Mouse (Mus musculus) heart, embryonic 13.5 days (tissue): Measurements from ENCODE around the gene Stat6. TPM values are rescaled to one million over a fixed set of nuclear protein-coding genes. Genes with fewer than 3 reads are reported as not detected.

Source experiments
- ATAC-seq: fragments of 200-750 bp; cut with Nextera tagmentation; 2 replicates; pipeline ENCODE4 v1.8.0; 2017; ENCODE audit warnings: moderate TSS enrichment; ENCODE audit not compliant: insufficient number of reproducible peaks, low FRiP score, low TSS enrichment; ENCODE audit errors: extremely low read depth
- H3K27ac ChIP-seq: fragments of 300-500 bp; sonication (generic); replicated peaks from 2 replicates; pipeline ENCODE4 v1.5.1; 2015; ENCODE audit warnings: moderate library complexity, mild to moderate bottlenecking, inconsistent platforms
- H3K27me3 ChIP-seq: fragments of 300-500 bp; sonication (generic); replicated peaks from 2 replicates; pipeline ENCODE4 v1.6.1; 2015; ENCODE audit warnings: mild to moderate bottlenecking, inconsistent platforms
- H3K36me3 ChIP-seq: fragments of 300-500 bp; sonication (generic); 2 replicates; pipeline ENCODE4 v1.6.1; 2015; ENCODE audit warnings: mild to moderate bottlenecking, inconsistent platforms
- H3K4me1 ChIP-seq: fragments of 300-500 bp; sonication (generic); 2 replicates; pipeline ENCODE4 v1.6.1; 2015; ENCODE audit warnings: inconsistent platforms
- H3K4me2 ChIP-seq: fragments of 300-500 bp; sonication (generic); 2 replicates; pipeline ENCODE4 v1.6.1; 2015; ENCODE audit warnings: inconsistent platforms, mild to moderate bottlenecking, moderate library complexity
- H3K4me3 ChIP-seq: fragments of 300-500 bp; sonication (generic); 2 replicates; pipeline ENCODE4 v1.5.1; 2015; ENCODE audit warnings: moderate library complexity, mild to moderate bottlenecking, inconsistent platforms
- H3K9ac ChIP-seq: fragments of 300-500 bp; sonication (generic); 2 replicates; pipeline ENCODE4 v1.6.1; 2015; ENCODE audit warnings: inconsistent platforms, mild to moderate bottlenecking, moderate library complexity
- H3K9me3 ChIP-seq: fragments of 300-500 bp; sonication (generic); 2 replicates; pipeline ENCODE4 v1.6.1; 2016; ENCODE audit warnings: inconsistent platforms
- WGBS: fragments of 180-500 bp; shearing (Covaris S2); methylation state at CpG from one replicate; pipeline ENCODE4 v1.1.7; 2015; ENCODE audit warnings: mixed read lengths; 5-methylcytosine and 5-hydroxymethylcytosine counted together
- polyA plus RNA-seq: library from polyadenylated mRNA; unstranded; fragments of >200 nt; fragmentation: Nextera tagmentation; extraction: Ambion mirVana; gene quantifications from 2 replicates; pipeline ENCODE4 v1.2.1, GENCODE M21; 2015

Gene Stat6
- polyA plus RNA-seq, 1 experiment from 2014 or later = 24.6 TPM

DNA sequence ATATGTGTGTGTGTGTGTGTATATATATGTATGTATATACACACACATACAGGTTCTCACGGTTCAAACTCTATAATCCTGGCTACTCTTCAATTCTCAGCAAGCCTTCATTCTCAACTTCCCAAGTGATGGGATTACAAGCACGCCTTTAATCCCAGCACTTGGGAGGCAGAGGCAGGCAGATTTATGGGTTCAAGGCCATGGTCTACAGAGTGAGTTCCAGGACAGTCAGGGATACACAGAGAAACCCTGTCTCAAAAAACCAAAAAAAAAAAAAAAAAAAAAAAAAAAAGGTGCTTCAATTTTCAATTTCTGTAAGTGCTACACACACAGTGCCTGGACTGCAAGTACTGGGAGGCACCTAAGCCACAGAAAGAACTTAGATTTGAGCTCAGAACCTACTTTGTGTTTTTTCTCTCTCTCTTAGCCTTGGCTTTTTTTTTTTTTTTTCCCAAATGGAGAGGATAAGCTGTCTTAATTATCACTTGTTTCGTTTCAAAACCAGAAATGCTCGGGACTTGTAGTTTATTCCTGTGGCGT is 33.1 kb downstream of the Stat6 start:
- Histone ChIP-seq H3K9me3 (no peaks in the 10 kb centered on the region), H3K4me3 (peak overlapping the region; percentile 87), H3K36me3 (no peaks in the 10 kb centered on the region), H3K4me1 (peaks cover 23% of the 10 kb centered on the region), H3K9ac (peak overlapping the region; percentile 78), H3K4me2 (peak overlapping the region; percentile 78), H3K27me3 (no peaks in the 10 kb centered on the region), H3K27ac (peak overlapping the region; percentile 62)
- ATAC-seq = no peak
- 51% methylated on average over 5 of the region's 5 CpGs for WGBS

GRCm38 (mm10) chr10:127676691-127677548 is 34.1 kb downstream of the Stat6 start:
- H3K4me3 ChIP-seq = peak overlapping the region; percentile 87
- H3K27ac ChIP-seq = peak overlapping the region; percentile 78
- peaks cover 23% of the 10 kb centered on the region for H3K4me1 ChIP-seq
- H3K27me3 ChIP-seq = no peaks in the 10 kb centered on the region
- peak overlapping the region; percentile 88 for H3K9ac ChIP-seq
- H3K36me3 ChIP-seq = no peaks in the 10 kb centered on the region
- ATAC-seq = peak; percentile 94
- H3K4me2 ChIP-seq = peak overlapping the region; percentile 98
- under 1% methylated on average over 67 of the region's 71 CpGs for WGBS
- H3K9me3 ChIP-seq = no peaks in the 10 kb centered on the region

GRCm38 (mm10) chr10:127677591-127678336 is 35.0 kb downstream of the Stat6 start:
- no peaks in the 10 kb centered on the region for H3K36me3 ChIP-seq
- ATAC-seq = no peak
- peak overlapping the region; percentile 78; the same call in 1 of the 2 replicates for H3K27ac ChIP-seq

DNA sequence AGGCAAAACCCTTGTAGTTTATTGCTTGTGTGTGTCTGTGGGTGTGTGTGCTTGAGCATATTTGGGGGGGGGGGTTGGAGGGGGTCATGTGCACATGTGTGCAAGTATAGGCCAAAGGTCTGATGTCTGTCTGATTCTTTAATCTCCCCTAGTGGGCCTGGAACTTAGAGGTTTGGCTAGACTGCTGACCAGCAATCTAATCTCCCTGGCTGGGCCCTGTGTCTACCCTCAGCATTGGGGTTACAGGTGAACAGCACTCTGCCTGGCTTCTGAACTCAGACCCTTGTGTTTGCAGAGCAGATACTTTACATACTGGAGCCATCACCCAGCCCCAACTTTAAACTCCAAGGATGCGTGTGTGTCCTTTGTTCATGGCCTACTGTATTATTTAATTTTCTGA is 36.4 kb downstream of the Stat6 start:
- H3K4me2 ChIP-seq = no peak overlapping the region
- H3K9ac ChIP-seq = peak overlapping the region; percentile 47; the same call in 1 of the 2 replicates
- no peaks in the 10 kb centered on the region for H3K27me3 ChIP-seq
- ATAC-seq = no peak
- 80% methylated on average over 1 of the region's 1 CpGs for WGBS
- no peaks in the 10 kb centered on the region for H3K36me3 ChIP-seq
- no peaks in the 10 kb centered on the region for H3K9me3 ChIP-seq
- H3K4me3 ChIP-seq = no peak overlapping the region
- H3K4me1 ChIP-seq = peaks cover 23% of the 10 kb centered on the region
- H3K27ac ChIP-seq = no peak overlapping the region

More at GRCm38 (mm10) chr10:127677591-127678336, 35.0 kb downstream of the Stat6 start:
- Histone ChIP-seq H3K4me2 (peak overlapping the region; percentile 98), H3K4me3 (peak overlapping the region; percentile 87), H3K9ac (peak overlapping the region; percentile 88), H3K27me3 (no peaks in the 10 kb centered on the region), H3K9me3 (no peaks in the 10 kb centered on the region), H3K4me1 (peaks cover 23% of the 10 kb centered on the region)
- 5% methylated on average over 14 of the region's 14 CpGs for WGBS

DNA sequence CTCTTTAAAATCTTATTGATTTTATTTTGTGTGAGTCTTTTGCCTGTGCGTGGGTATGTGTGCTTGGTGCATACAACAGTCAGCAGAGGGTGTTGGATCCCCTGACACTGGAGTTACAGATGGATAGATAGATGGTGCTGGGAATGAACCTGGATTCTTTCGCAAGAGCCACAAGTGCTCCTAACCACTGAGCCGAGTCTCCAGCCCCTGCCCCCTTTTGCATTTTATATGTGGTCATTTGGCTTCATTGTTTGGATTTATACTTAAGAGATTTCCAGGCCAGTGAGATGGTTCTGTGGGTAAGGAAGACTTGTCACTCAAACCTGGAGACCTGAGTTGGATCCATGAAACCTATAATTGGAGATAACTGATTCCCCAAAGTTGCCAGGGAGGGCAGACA is 37.1 kb downstream of the Stat6 start:
- H3K9me3 ChIP-seq = no peaks in the 10 kb centered on the region
- no peak overlapping the region for H3K27ac ChIP-seq
- H3K4me3 ChIP-seq = no peak overlapping the region
- H3K9ac ChIP-seq = no peak overlapping the region
- H3K4me2 ChIP-seq = no peak overlapping the region
- H3K36me3 ChIP-seq = no peaks in the 10 kb centered on the region
- no peaks in the 10 kb centered on the region for H3K27me3 ChIP-seq
- 83% methylated on average over 3 of the region's 3 CpGs for whole genome bisulfite sequencing
- peaks cover 22% of the 10 kb centered on the region for H3K4me1 ChIP-seq
- ATAC-seq = no peak

DNA sequence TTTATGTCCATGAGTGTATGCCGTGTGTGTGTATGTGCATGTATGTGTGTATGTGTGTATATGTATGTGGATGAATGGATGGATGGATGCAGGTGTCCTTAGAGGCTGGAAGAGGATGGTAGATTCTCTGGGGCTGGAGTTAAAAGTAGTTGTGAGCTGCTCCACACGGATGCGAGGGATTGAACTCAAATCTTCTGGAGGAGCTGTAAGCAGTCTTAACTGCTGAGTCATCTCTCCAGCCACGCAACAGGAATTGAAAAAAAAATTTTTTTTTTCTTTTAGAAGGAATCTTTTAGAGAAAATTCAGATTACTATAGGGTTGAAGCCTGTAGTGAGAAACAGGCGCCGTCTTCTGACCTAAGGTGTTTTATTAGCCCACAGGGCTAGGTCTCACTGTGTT is 40.1 kb downstream of the Stat6 start:
- H3K4me1 ChIP-seq = peaks cover 12% of the 10 kb centered on the region
- no peak overlapping the region for H3K4me2 ChIP-seq
- H3K9ac ChIP-seq = no peak overlapping the region
- no peaks in the 10 kb centered on the region for H3K27me3 ChIP-seq
- H3K36me3 ChIP-seq = no peaks in the 10 kb centered on the region
- no peak overlapping the region for H3K4me3 ChIP-seq
- WGBS = 82% methylated on average over 6 of the region's 6 CpGs
- H3K27ac ChIP-seq = no peak overlapping the region
- no peaks in the 10 kb centered on the region for H3K9me3 ChIP-seq
- no peak for ATAC-seq

GRCm38 (mm10) chr10:127691053-127691452 is 48.3 kb downstream of the Stat6 start:
- 11% methylated on average over 1 of the region's 1 CpGs for WGBS
- Histone ChIP-seq H3K27me3 (no peaks in the 10 kb centered on the region), H3K27ac (no peak overlapping the region), H3K9me3 (no peaks in the 10 kb centered on the region), H3K9ac (no peak overlapping the region), H3K4me2 (no peak overlapping the region), H3K36me3 (peaks cover 62% of the 10 kb centered on the region), H3K4me3 (no peak overlapping the region), H3K4me1 (peaks cover 3% of the 10 kb centered on the region; the same call in 1 of the 2 replicates)
- no peak for ATAC-seq

- no peaks in the 10 kb centered on the region for H3K27me3 ChIP-seq
- no peak for ATAC-seq
- no peak overlapping the region for H3K4me3 ChIP-seq
- 57% methylated on average over 2 of the region's 2 CpGs for WGBS
- no peak overlapping the region for H3K4me2 ChIP-seq
- H3K9ac ChIP-seq = no peak overlapping the region
- no peak overlapping the region for H3K27ac ChIP-seq
- peaks cover 88% of the 10 kb centered on the region for H3K36me3 ChIP-seq
- no peaks in the 10 kb centered on the region for H3K4me1 ChIP-seq
- H3K9me3 ChIP-seq = no peaks in the 10 kb centered on the region
Observed at GRCm38 (mm10) chr10:127694636-127695035, 51.9 kb downstream of the Stat6 start.

DNA sequence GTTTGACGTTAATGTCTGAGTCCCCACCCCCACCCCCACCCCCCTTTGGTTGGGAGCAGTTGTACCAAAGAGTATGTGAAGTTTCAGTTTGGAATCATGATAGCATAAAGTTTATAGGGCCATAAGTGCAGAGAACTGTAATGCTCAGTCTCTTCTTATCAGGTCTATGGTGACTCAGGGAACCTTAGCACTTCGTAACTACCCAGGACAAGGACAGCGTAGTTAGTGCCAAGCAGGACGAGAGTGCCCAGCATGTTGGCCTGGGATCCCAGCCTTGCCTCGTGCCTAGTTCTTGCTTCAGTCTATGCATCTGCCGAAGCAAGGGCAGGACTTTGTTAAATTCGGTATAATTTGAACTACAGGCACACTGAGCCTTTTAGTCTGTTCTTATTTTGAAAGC is 53.0 kb downstream of the Stat6 start:
- 84% methylated on average over 7 of the region's 7 CpGs for WGBS
- no peak overlapping the region for H3K4me3 ChIP-seq
- H3K9ac ChIP-seq = no peak overlapping the region
- H3K4me2 ChIP-seq = no peak overlapping the region
- peaks cover 83% of the 10 kb centered on the region for H3K36me3 ChIP-seq
- no peak for ATAC-seq
- H3K27ac ChIP-seq = no peak overlapping the region
- H3K27me3 ChIP-seq = no peaks in the 10 kb centered on the region
- no peaks in the 10 kb centered on the region for H3K4me1 ChIP-seq
- no peaks in the 10 kb centered on the region for H3K9me3 ChIP-seq

GRCm38 (mm10) chr10:127698966-127699365 is 56.2 kb downstream of the Stat6 start:
- H3K9me3 ChIP-seq = no peaks in the 10 kb centered on the region
- no peaks in the 10 kb centered on the region for H3K4me1 ChIP-seq
- H3K4me2 ChIP-seq = no peak overlapping the region
- H3K36me3 ChIP-seq = peaks cover 59% of the 10 kb centered on the region
- ATAC-seq = no peak
- no peaks in the 10 kb centered on the region for H3K27me3 ChIP-seq
- H3K27ac ChIP-seq = no peak overlapping the region
- H3K4me3 ChIP-seq = no peak overlapping the region
- H3K9ac ChIP-seq = no peak overlapping the region
- 84% methylated on average over 7 of the region's 7 CpGs for WGBS

- H3K4me1 ChIP-seq = peaks cover 19% of the 10 kb centered on the region
- no peak for ATAC-seq
- H3K9ac ChIP-seq = no peak overlapping the region
- WGBS = 29% methylated on average over 4 of the region's 4 CpGs
- H3K9me3 ChIP-seq = no peaks in the 10 kb centered on the region
- H3K27me3 ChIP-seq = no peaks in the 10 kb centered on the region
- peaks cover 19% of the 10 kb centered on the region for H3K36me3 ChIP-seq
- no peak overlapping the region for H3K4me3 ChIP-seq
- H3K27ac ChIP-seq = no peak overlapping the region
- H3K4me2 ChIP-seq = no peak overlapping the region
Observed at GRCm38 (mm10) chr10:127703299-127703698, 60.5 kb downstream of the Stat6 start.
